Mouse (Mus musculus): ENCODE measurements around the gene Glyr1. TPM values are rescaled to one million over a fixed set of nuclear protein-coding genes. Genes with fewer than 3 reads are reported as not detected.

Glyr1 gene
- polyA plus RNA-seq, 1 experiment from 2014 or later = 110 TPM

GRCm38 (mm10) chr16:5012036-5013005 is 37.3 kb downstream of the Glyr1 start:
- DNase-seq (ENCODE audit: low spot score) = no peak

- no peak for DNase-seq (ENCODE audit: low spot score)
Observed at GRCm38 (mm10) chr16:5011285-5011684, 38.4 kb downstream of the Glyr1 start.

GRCm38 (mm10) chr16:5010371-5010935 is 39.2 kb downstream of the Glyr1 start:
- DNase-seq (ENCODE audit: low spot score) = no peak

GRCm38 (mm10) chr16:5008076-5008475 is 41.6 kb downstream of the Glyr1 start:
- DNase-seq (ENCODE audit: low spot score) = no peak

- no peak for DNase-seq (ENCODE audit: low spot score)
Observed at GRCm38 (mm10) chr16:5007492-5007891, 42.2 kb downstream of the Glyr1 start.

- no peak for DNase-seq (ENCODE audit: low spot score)
Observed at GRCm38 (mm10) chr16:5007067-5007466, 42.6 kb downstream of the Glyr1 start, which contains the start of gene Smim22. TSS of gene Smim22 (plus strand) at chr16:5007288.

GRCm38 (mm10) chr16:5000611-5001010 is 49.1 kb downstream of the Glyr1 start:
- no peak for DNase-seq (ENCODE audit: low spot score)

- DNase-seq (ENCODE audit: low spot score) = no peak
Observed at GRCm38 (mm10) chr16:4998984-4999383, 50.7 kb downstream of the Glyr1 start.

- DNase-seq (ENCODE audit: low spot score) = no peak
Observed at GRCm38 (mm10) chr16:4997553-4997952, 52.1 kb downstream of the Glyr1 start, which contains the start of gene Sept12. TSS of gene Sept12 (minus strand) at chr16:4997852.

- no peak for DNase-seq (ENCODE audit: low spot score)
Observed at GRCm38 (mm10) chr16:4993276-4993675, 56.4 kb downstream of the Glyr1 start.

- no peak for DNase-seq (ENCODE audit: low spot score)
Observed at GRCm38 (mm10) chr16:4984717-4985116, 64.9 kb downstream of the Glyr1 start.

GRCm38 (mm10) chr16:4979755-4980380 is 69.8 kb downstream of the Glyr1 start:
- peak; percentile 57 for DNase-seq (ENCODE audit: low spot score)

- no peak for DNase-seq (ENCODE audit: low spot score)
Observed at GRCm38 (mm10) chr16:4978275-4979051, 71.2 kb downstream of the Glyr1 start.

- no peak for DNase-seq (ENCODE audit: low spot score)
Observed at GRCm38 (mm10) chr16:4976180-4976579, 73.5 kb downstream of the Glyr1 start.

- DNase-seq (ENCODE audit: low spot score) = peak; percentile 59
Observed at GRCm38 (mm10) chr16:4974521-4974920, 75.1 kb downstream of the Glyr1 start.

- peak; percentile 63 for DNase-seq (ENCODE audit: low spot score)
Observed at GRCm38 (mm10) chr16:4971626-4972025, 78.0 kb downstream of the Glyr1 start.

GRCm38 (mm10) chr16:4969055-4969843 is 80.4 kb downstream of the Glyr1 start:
- DNase-seq (ENCODE audit: low spot score) = peak; percentile 31

- no peak for DNase-seq (ENCODE audit: low spot score)
Observed at GRCm38 (mm10) chr16:4968426-4968825, 81.2 kb downstream of the Glyr1 start.

- no peak for DNase-seq (ENCODE audit: low spot score)
Observed at GRCm38 (mm10) chr16:4965392-4966129, 84.1 kb downstream of the Glyr1 start.
